Mouse (Mus musculus): ENCODE data around the gene Olfr15. TPM values are rescaled to one million over a fixed set of nuclear protein-coding genes. Genes with fewer than 3 reads are reported as not detected.

Olfr15 gene
- polyA plus RNA-seq, 1 experiment from 2014 or later: not detected

- H3K36me3 ChIP-seq (ENCODE audit: control insufficient read depth, insufficient read depth, low read length): no peaks in the 10 kb centered on the region; the same call in 1 of the 2 replicates
- ATAC-seq (replicated peaks; ENCODE audit: low FRiP score, low TSS enrichment, low read depth) (no peak), DNase-seq (ENCODE audit: low spot score) (no peak)
- 70% methylated on average over 11 of the region's 11 CpGs for WGBS
- H3K9ac ChIP-seq (ENCODE audit: low read length): no peak overlapping the region
- no peak overlapping the region for H3K4me3 ChIP-seq (ENCODE audit: low read depth, low read length)
- no peaks in the 10 kb centered on the region for H3K27me3 ChIP-seq (replicated peaks; ENCODE audit: control insufficient read depth, insufficient read depth, low read length)
- H3K9me3 ChIP-seq (ENCODE audit: control insufficient read depth, low read length): no peaks in the 10 kb centered on the region
- H3K4me1 ChIP-seq (replicated peaks; ENCODE audit: control insufficient read depth, insufficient read depth, low read length): no peaks in the 10 kb centered on the region
- H3K4me2 ChIP-seq (ENCODE audit: low read length): no peak overlapping the region
- no peak overlapping the region for H3K27ac ChIP-seq (ENCODE audit: low read depth)
Measured at GRCm38 (mm10) chr16:3854437-3855182, 23.9 kb downstream of the Olfr15 start.

DNA sequence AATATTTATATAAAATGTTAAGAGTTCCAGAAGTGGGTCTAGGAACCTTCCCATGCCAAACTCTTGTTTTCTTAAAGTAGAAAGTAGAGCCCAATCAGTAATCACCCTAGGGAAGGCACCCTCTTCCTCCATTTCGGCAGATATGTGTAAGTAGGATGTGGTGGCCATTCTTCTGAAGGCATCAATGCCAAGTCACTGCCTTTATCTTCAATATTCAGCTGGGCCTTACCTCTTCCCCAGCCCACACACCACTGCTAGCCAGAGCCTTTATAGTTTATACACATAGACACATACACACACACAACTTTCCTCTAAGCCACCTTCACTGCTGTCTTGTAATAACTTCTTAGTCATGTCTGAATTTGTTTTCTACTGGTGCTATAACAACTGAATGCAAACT lies 25.1 kb downstream of the Olfr15 start:
- ATAC-seq (replicated peaks; ENCODE audit: low FRiP score, low TSS enrichment, low read depth): no peak
- Histone ChIP-seq H3K9me3 (ENCODE audit: control insufficient read depth, low read length) (no peaks in the 10 kb centered on the region), H3K36me3 (ENCODE audit: control insufficient read depth, insufficient read depth, low read length) (peaks cover 3% of the 10 kb centered on the region; the same call in 1 of the 2 replicates), H3K27ac (ENCODE audit: low read depth) (no peak overlapping the region), H3K9ac (ENCODE audit: low read length) (no peak overlapping the region), H3K4me2 (ENCODE audit: low read length) (no peak overlapping the region), H3K4me3 (ENCODE audit: low read depth, low read length) (no peak overlapping the region), H3K27me3 (replicated peaks; ENCODE audit: control insufficient read depth, insufficient read depth, low read length) (no peaks in the 10 kb centered on the region), H3K4me1 (replicated peaks; ENCODE audit: control insufficient read depth, insufficient read depth, low read length) (no peaks in the 10 kb centered on the region)
- no peak for DNase-seq (ENCODE audit: low spot score)
- WGBS: 68% methylated on average over 1 of the region's 1 CpGs

- WGBS: 94% methylated on average over 4 of the region's 4 CpGs
- no peak for ATAC-seq (replicated peaks; ENCODE audit: low FRiP score, low TSS enrichment, low read depth)
Measured at GRCm38 (mm10) chr16:3859254-3859653, 28.6 kb downstream of the Olfr15 start.

DNA sequence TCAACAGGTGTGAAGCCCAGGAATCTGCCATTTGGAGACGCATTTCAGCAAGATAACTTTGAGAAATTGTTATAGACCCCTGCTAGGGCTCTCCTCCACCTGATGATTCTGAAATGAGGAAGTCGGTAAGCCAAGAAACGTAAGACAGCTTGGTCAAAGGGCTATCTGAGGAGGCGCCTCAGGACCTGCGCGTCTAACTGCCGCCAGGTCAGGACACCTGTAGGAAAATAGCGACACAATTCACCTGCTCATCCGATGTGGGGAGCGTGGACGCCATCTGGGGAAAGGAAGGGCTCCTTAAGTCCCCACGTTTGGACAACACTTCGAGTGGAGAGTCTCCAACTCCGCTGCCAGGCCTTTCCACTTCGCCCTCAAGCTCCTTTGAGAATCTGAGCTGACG lies 41.1 kb downstream of the Olfr15 start:
- Histone ChIP-seq H3K4me3 (ENCODE audit: low read depth, low read length) (peak overlapping the region; percentile 61), H3K9ac (ENCODE audit: low read length) (peak overlapping the region; percentile 60), H3K4me1 (replicated peaks; ENCODE audit: control insufficient read depth, insufficient read depth, low read length) (0 out of 2 replicates have a peak, but pooled peaks cover 11% of the 10 kb centered on the region), H3K27ac (ENCODE audit: low read depth) (no peak overlapping the region), H3K4me2 (ENCODE audit: low read length) (peak overlapping the region; percentile 87), H3K36me3 (ENCODE audit: control insufficient read depth, insufficient read depth, low read length) (peaks cover 9% of the 10 kb centered on the region; the same call in 1 of the 2 replicates), H3K27me3 (replicated peaks; ENCODE audit: control insufficient read depth, insufficient read depth, low read length) (no peaks in the 10 kb centered on the region), H3K9me3 (ENCODE audit: control insufficient read depth, low read length) (no peaks in the 10 kb centered on the region)
- DNase-seq (ENCODE audit: low spot score) (no peak), ATAC-seq (replicated peaks; ENCODE audit: low FRiP score, low TSS enrichment, low read depth) (peak; percentile 16)
- WGBS: 1% methylated on average over 16 of the region's 16 CpGs

More at GRCm38 (mm10) chr16:3859254-3859653, 28.6 kb downstream of the Olfr15 start:
- no peak for DNase-seq (ENCODE audit: low spot score)
- Histone ChIP-seq H3K27ac (ENCODE audit: low read depth) (no peak overlapping the region), H3K27me3 (replicated peaks; ENCODE audit: control insufficient read depth, insufficient read depth, low read length) (no peaks in the 10 kb centered on the region), H3K36me3 (ENCODE audit: control insufficient read depth, insufficient read depth, low read length) (peaks cover 17% of the 10 kb centered on the region; the same call in 1 of the 2 replicates), H3K4me2 (ENCODE audit: low read length) (no peak overlapping the region), H3K4me3 (ENCODE audit: low read depth, low read length) (no peak overlapping the region), H3K9ac (ENCODE audit: low read length) (no peak overlapping the region), H3K4me1 (replicated peaks; ENCODE audit: control insufficient read depth, insufficient read depth, low read length) (no peaks in the 10 kb centered on the region), H3K9me3 (ENCODE audit: control insufficient read depth, low read length) (no peaks in the 10 kb centered on the region)

GRCm38 (mm10) chr16:3872216-3873047 lies 41.8 kb downstream of the Olfr15 start, which contains the start of gene Naa60:
Gene Naa60, plus strand, starts transcription at chr16:3872375.
- Histone ChIP-seq H3K9me3 (ENCODE audit: control insufficient read depth, low read length) (no peaks in the 10 kb centered on the region), H3K36me3 (ENCODE audit: control insufficient read depth, insufficient read depth, low read length) (peaks cover 15% of the 10 kb centered on the region), H3K27me3 (replicated peaks; ENCODE audit: control insufficient read depth, insufficient read depth, low read length) (no peaks in the 10 kb centered on the region), H3K4me3 (ENCODE audit: low read depth, low read length) (peak within 1 kb of the TSS; percentile 61), H3K4me2 (ENCODE audit: low read length) (peak within 1 kb of the TSS; percentile 87), H3K9ac (ENCODE audit: low read length) (peak within 1 kb of the TSS; percentile 60), H3K27ac (ENCODE audit: low read depth) (peak within 1 kb of the TSS; percentile 55; the same call in 1 of the 2 replicates), H3K4me1 (replicated peaks; ENCODE audit: control insufficient read depth, insufficient read depth, low read length) (0 out of 2 replicates have a peak, but pooled peaks cover 11% of the 10 kb centered on the region)
- 4% methylated on average over 47 of the region's 47 CpGs for WGBS
- ATAC-seq (replicated peaks; ENCODE audit: low FRiP score, low TSS enrichment, low read depth): peak; percentile 98
- DNase-seq (ENCODE audit: low spot score): peak; percentile 95

DNA sequence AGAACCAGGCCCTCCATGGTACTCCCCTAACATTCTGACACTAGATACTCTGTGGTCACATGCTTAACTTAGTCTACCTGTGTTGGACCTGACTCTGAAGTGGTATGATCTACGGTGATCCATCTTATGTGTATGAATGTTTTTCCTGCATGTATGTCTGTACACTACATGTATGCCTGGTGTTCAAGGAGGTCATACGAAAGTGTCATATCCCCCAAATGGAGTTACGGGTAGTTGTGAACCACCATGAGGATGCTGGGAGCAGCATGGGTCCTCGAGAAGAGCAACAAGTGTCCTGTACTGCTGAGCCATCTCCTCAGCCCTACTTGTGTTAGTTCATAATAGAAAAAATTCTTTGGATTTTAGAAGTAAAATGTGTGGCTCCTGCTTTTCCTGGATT lies 45.7 kb downstream of the Olfr15 start:
- 91% methylated on average over 4 of the region's 4 CpGs for WGBS
- Histone ChIP-seq H3K27ac (ENCODE audit: low read depth) (no peak overlapping the region), H3K27me3 (replicated peaks; ENCODE audit: control insufficient read depth, insufficient read depth, low read length) (no peaks in the 10 kb centered on the region), H3K9ac (ENCODE audit: low read length) (no peak overlapping the region), H3K36me3 (ENCODE audit: control insufficient read depth, insufficient read depth, low read length) (peaks cover 17% of the 10 kb centered on the region), H3K4me2 (ENCODE audit: low read length) (no peak overlapping the region), H3K4me1 (replicated peaks; ENCODE audit: control insufficient read depth, insufficient read depth, low read length) (0 out of 2 replicates have a peak, but pooled peaks cover 7% of the 10 kb centered on the region), H3K4me3 (ENCODE audit: low read depth, low read length) (no peak overlapping the region), H3K9me3 (ENCODE audit: control insufficient read depth, low read length) (no peaks in the 10 kb centered on the region)
- ATAC-seq (replicated peaks; ENCODE audit: low FRiP score, low TSS enrichment, low read depth): no peak
- DNase-seq (ENCODE audit: low spot score): no peak

DNA sequence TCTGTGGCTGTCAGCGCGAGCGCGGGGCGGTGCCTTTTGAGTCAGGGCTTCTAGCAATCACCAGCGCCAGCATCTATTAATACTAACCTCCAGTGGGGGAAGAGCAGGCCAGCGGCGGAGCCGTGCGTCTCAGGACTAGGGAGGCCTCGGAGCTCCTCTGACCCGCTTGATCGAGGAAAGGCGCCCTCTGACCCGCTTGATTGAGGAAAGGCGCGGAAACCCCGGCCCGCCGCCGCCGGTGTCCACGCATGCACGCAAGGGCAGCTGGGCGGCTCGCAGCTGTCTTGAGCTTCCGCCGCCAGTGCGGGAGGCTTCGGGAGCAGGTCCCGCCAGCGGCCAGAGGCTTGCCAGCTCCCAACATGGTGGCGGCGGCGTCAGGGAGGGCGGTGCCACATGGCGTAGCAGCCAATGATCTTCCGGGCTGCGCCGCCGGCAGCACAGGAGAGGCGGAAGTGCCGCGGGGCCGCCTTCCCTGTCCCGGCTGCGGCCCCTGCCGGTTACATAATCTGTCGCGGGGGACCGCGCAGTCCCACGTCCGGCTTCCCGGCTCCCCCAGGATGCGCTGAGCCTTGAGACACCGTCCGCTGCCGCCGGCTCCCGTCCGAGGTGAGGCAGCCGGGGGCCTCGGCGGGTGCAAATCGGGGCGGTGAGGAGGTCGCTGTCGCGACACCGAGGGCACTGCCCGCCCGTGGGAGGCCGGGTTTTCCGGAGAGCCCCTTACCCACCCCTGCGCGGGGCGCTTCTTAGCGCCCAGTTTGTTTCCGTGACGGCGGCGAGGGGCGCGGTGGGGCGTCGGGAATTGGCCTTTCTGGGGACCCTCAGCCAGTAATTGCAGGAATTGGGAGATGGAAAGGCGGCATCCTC lies 53.8 kb downstream of the Olfr15 start, which contains the start of the genes Zfp597 and Gm20695:
Zfp597 (minus strand) TSS at position 361 of the 864 bp plus-strand sequence.
Gm20695 (plus strand) TSS at position 448 of the 864 bp plus-strand sequence.
- Histone ChIP-seq H3K4me1 (replicated peaks; ENCODE audit: control insufficient read depth, insufficient read depth, low read length) (peaks cover 10% of the 10 kb centered on the region), H3K4me3 (ENCODE audit: low read depth, low read length) (peak within 1 kb of the TSS; percentile 95), H3K9me3 (ENCODE audit: control insufficient read depth, low read length) (no peaks in the 10 kb centered on the region), H3K4me2 (ENCODE audit: low read length) (peak within 1 kb of the TSS; percentile 64), H3K27me3 (replicated peaks; ENCODE audit: control insufficient read depth, insufficient read depth, low read length) (no peaks in the 10 kb centered on the region), H3K27ac (ENCODE audit: low read depth) (peak within 1 kb of the TSS; percentile 78), H3K9ac (ENCODE audit: low read length) (peak within 1 kb of the TSS; percentile 81), H3K36me3 (ENCODE audit: control insufficient read depth, insufficient read depth, low read length) (peaks cover 3% of the 10 kb centered on the region; the same call in 1 of the 2 replicates)
- ATAC-seq (replicated peaks; ENCODE audit: low FRiP score, low TSS enrichment, low read depth) (peak; percentile 99), DNase-seq (ENCODE audit: low spot score) (peak; percentile 94)
- under 1% methylated on average over 86 of the region's 88 CpGs for WGBS
